Mouse (Mus musculus): ENCODE measurements around the gene Mlh3. TPM values are rescaled to one million over a fixed set of nuclear protein-coding genes. Genes with fewer than 3 reads are reported as not detected.

Gene Mlh3
- polyA plus RNA-seq, 1 experiment from 2014 or later: 2.1 TPM

GRCm38 (mm10) chr12:85227227-85227626 lies 43.2 kb downstream of the Mlh3 start:
- peaks cover 47% of the 10 kb centered on the region for H3K36me3 ChIP-seq (replicated peaks)
- H3K4me1 ChIP-seq (replicated peaks): no peaks in the 10 kb centered on the region
- no peak overlapping the region for H3K4me3 ChIP-seq (replicated peaks)
- no peaks in the 10 kb centered on the region for H3K9me3 ChIP-seq (replicated peaks)
- H3K9ac ChIP-seq: no peak overlapping the region
- H3K4me2 ChIP-seq: no peak overlapping the region
- no peak for ATAC-seq (ENCODE audit: insufficient read depth)
- H3K27me3 ChIP-seq: no peaks in the 10 kb centered on the region
- no peak overlapping the region for H3K27ac ChIP-seq (replicated peaks)
- 72% methylated on average over 7 of the region's 7 CpGs for WGBS (ENCODE audit: insufficient replicate concordance)

DNA sequence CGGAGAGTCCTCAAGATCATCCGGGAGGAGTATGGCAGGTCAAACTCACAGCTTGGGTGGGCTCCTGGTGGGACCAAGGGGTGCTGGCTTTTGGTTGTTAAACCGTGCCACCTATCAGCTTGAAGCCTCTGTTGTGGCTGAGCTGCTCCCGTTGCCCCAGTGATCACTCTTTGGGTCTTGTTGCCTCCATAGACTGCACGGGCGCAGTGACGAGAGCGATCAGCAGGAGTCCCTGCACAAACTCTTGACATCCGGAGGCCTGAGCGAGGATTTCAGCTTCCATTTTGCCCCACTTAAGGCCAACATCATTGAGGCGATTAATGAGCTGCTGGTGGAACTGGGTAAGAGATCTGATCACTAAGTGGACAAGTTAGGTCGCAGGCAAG lies 50.5 kb downstream of the Mlh3 start:
- peak overlapping the region; percentile 91 for H3K4me2 ChIP-seq
- H3K27ac ChIP-seq (replicated peaks): peak overlapping the region; percentile 81
- H3K9ac ChIP-seq: peak overlapping the region; percentile 84
- no peak for ATAC-seq (ENCODE audit: insufficient read depth)
- peaks cover 41% of the 10 kb centered on the region for H3K36me3 ChIP-seq (replicated peaks)
- H3K27me3 ChIP-seq: no peaks in the 10 kb centered on the region
- H3K9me3 ChIP-seq (replicated peaks): no peaks in the 10 kb centered on the region
- peak overlapping the region; percentile 97 for H3K4me3 ChIP-seq (replicated peaks)
- H3K4me1 ChIP-seq (replicated peaks): peaks cover 27% of the 10 kb centered on the region
- WGBS (ENCODE audit: insufficient replicate concordance): 2% methylated on average over 12 of the region's 12 CpGs

DNA sequence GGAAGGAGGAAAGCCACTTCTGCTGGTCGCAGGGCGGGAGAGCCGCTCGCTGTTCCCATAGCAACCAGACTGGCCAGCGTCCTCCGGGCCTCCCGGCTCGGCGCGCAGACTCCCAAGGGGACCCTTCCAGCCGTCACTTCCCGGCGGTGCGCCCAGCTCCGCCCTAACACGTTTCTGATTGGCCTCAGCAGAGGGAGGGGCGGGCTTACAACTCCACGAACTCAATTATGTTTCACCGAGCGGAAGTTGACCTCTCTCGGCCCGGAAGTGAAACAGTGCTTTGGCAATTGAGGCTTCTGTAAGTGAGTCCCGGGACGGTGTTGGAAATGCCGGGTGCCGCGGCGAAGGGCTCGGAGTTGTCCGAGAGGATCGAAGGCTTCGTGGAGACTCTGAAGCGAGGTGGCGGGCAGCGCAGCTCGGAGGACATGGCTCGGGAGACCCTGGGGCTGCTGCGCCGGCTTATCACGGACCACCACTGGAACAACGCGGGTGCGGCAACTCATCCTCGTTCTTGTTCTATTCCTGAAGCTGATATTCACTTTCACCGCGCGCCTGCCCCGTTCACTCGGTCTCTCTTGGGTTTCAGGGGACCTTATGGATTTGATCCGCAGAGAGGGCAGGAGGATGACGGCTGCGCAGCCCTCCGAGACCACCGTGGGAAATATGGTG lies 51.0 kb downstream of the Mlh3 start, which contains the start of gene Eif2b2:
Eif2b2 (plus strand) TSS at position 246 of the 669 bp plus-strand sequence.
- under 1% methylated on average over 54 of the region's 54 CpGs for WGBS (ENCODE audit: insufficient replicate concordance)
- Histone ChIP-seq H3K4me3 (replicated peaks) (peak within 1 kb of the TSS; percentile 97), H3K27ac (replicated peaks) (peak within 1 kb of the TSS; percentile 81), H3K27me3 (no peaks in the 10 kb centered on the region), H3K9ac (peak within 1 kb of the TSS; percentile 84), H3K4me1 (replicated peaks) (peaks cover 27% of the 10 kb centered on the region), H3K36me3 (replicated peaks) (peaks cover 36% of the 10 kb centered on the region), H3K4me2 (peak within 1 kb of the TSS; percentile 91), H3K9me3 (replicated peaks) (no peaks in the 10 kb centered on the region)
- peak; percentile 100 for ATAC-seq (ENCODE audit: insufficient read depth)

DNA sequence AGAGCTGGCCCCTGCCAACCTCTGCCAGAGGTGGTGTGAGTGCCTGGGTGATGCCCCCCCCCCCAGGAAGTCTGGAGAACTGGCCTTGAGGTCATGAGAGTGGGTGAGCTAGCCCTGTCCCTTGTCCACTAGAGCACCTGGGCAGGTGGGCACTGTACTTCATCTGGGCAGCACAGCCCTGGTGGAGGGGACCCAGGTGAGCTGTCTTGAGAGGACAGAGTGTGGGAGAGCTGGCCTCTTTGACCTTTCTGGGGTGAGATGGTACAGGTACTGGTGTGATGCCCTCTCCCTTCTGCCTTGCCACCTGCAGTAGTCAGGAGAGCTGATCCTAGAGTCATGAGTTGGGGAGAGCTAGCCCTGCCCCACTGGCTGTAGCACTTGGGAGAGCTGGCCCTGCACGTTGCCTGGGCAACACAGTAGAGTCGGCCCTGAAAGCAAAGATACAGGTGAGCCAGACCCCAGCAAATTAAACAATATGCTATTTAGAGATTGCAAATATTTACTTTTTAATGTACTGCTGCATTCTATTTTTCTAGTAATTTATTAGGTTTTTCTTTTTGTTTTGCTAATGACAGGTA lies 52.6 kb downstream of the Mlh3 start:
- WGBS (ENCODE audit: insufficient replicate concordance): 57% methylated on average over 2 of the region's 2 CpGs
- H3K4me2 ChIP-seq: no peak overlapping the region
- H3K4me3 ChIP-seq (replicated peaks): no peak overlapping the region
- H3K27me3 ChIP-seq: no peaks in the 10 kb centered on the region
- peaks cover 27% of the 10 kb centered on the region for H3K4me1 ChIP-seq (replicated peaks)
- H3K9ac ChIP-seq: no peak overlapping the region
- no peak overlapping the region for H3K27ac ChIP-seq (replicated peaks)
- peaks cover 21% of the 10 kb centered on the region for H3K36me3 ChIP-seq (replicated peaks)
- no peak for ATAC-seq (ENCODE audit: insufficient read depth)
- H3K9me3 ChIP-seq (replicated peaks): no peaks in the 10 kb centered on the region

- Histone ChIP-seq H3K36me3 (replicated peaks) (no peaks in the 10 kb centered on the region), H3K4me1 (replicated peaks) (peaks cover 12% of the 10 kb centered on the region), H3K27ac (replicated peaks) (no peak overlapping the region), H3K4me3 (replicated peaks) (no peak overlapping the region), H3K9ac (no peak overlapping the region), H3K9me3 (replicated peaks) (no peaks in the 10 kb centered on the region), H3K27me3 (no peaks in the 10 kb centered on the region), H3K4me2 (no peak overlapping the region)
- 70% methylated on average over 5 of the region's 5 CpGs for WGBS (ENCODE audit: insufficient replicate concordance)
- ATAC-seq (ENCODE audit: insufficient read depth): no peak
Measured at GRCm38 (mm10) chr12:85215031-85215430, 55.4 kb downstream of the Mlh3 start.

- Histone ChIP-seq H3K27me3 (peaks cover 4% of the 10 kb centered on the region; the same call in 1 of the 2 replicates), H3K4me2 (no peak overlapping the region), H3K27ac (replicated peaks) (no peak overlapping the region), H3K4me3 (replicated peaks) (no peak overlapping the region), H3K9ac (no peak overlapping the region), H3K9me3 (replicated peaks) (no peaks in the 10 kb centered on the region), H3K4me1 (replicated peaks) (no peaks in the 10 kb centered on the region), H3K36me3 (replicated peaks) (no peaks in the 10 kb centered on the region)
- WGBS (ENCODE audit: insufficient replicate concordance): 15% methylated on average over 7 of the region's 7 CpGs
- no peak for ATAC-seq (ENCODE audit: insufficient read depth)
Measured at GRCm38 (mm10) chr12:85208687-85209199, 61.7 kb downstream of the Mlh3 start.

- ATAC-seq (ENCODE audit: insufficient read depth): no peak
- H3K36me3 ChIP-seq (replicated peaks): no peaks in the 10 kb centered on the region
- WGBS (ENCODE audit: insufficient replicate concordance): 74% methylated on average over 10 of the region's 10 CpGs
- H3K4me2 ChIP-seq: no peak overlapping the region
- no peak overlapping the region for H3K9ac ChIP-seq
- no peaks in the 10 kb centered on the region for H3K4me1 ChIP-seq (replicated peaks)
- H3K27ac ChIP-seq (replicated peaks): no peak overlapping the region
- H3K9me3 ChIP-seq (replicated peaks): no peaks in the 10 kb centered on the region
- peaks cover 4% of the 10 kb centered on the region; the same call in 1 of the 2 replicates for H3K27me3 ChIP-seq
- H3K4me3 ChIP-seq (replicated peaks): no peak overlapping the region
Measured at GRCm38 (mm10) chr12:85205425-85205824, 65.0 kb downstream of the Mlh3 start.

DNA sequence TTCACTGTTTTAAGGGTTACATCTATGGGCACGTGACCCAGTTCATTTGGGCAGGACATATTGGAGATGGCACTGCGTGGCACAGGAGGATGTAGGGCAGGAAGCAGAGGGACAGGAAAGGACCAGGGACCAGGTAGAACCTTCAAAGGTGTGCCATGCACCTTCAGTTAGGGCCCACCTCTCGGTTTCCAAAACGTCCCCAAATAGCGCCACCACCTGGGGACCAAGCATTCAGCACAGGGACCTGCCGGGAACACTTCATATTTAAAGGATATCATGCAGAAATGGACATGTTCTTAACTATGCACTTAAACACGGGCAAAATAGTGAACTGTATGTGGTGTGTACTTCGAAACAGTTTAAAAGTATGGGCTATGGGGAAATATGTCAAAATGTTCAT lies 66.3 kb downstream of the Mlh3 start:
- Histone ChIP-seq H3K9ac (no peak overlapping the region), H3K4me2 (no peak overlapping the region), H3K4me3 (replicated peaks) (no peak overlapping the region), H3K27ac (replicated peaks) (no peak overlapping the region), H3K9me3 (replicated peaks) (no peaks in the 10 kb centered on the region), H3K27me3 (peaks cover 4% of the 10 kb centered on the region; the same call in 1 of the 2 replicates), H3K4me1 (replicated peaks) (no peaks in the 10 kb centered on the region), H3K36me3 (replicated peaks) (no peaks in the 10 kb centered on the region)
- 44% methylated on average over 8 of the region's 8 CpGs for WGBS (ENCODE audit: insufficient replicate concordance)
- no peak for ATAC-seq (ENCODE audit: insufficient read depth)

DNA sequence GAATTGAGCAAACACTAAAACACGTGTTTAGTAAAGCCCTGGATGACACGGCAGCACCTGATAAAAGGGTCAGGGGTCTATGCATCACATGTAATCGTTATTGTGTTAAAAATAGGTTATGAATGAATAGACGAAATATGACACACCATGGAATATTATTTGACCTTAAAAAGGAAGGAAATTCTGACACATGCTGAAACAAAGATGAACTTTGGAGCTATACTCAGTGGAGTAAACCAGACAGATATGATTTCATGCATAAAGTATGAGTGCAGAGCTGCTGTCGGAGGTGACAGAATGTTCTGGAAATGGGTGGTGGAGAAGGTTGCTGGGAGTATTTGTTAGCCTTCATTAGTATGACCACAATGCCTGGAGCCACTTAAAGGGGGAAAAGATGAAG lies 66.7 kb downstream of the Mlh3 start:
- Histone ChIP-seq H3K36me3 (replicated peaks) (no peaks in the 10 kb centered on the region), H3K4me1 (replicated peaks) (no peaks in the 10 kb centered on the region), H3K4me2 (no peak overlapping the region), H3K4me3 (replicated peaks) (no peak overlapping the region), H3K27ac (replicated peaks) (no peak overlapping the region), H3K9me3 (replicated peaks) (no peaks in the 10 kb centered on the region), H3K27me3 (peaks cover 3% of the 10 kb centered on the region; the same call in 1 of the 2 replicates), H3K9ac (no peak overlapping the region)
- ATAC-seq (ENCODE audit: insufficient read depth): no peak
- WGBS (ENCODE audit: insufficient replicate concordance): 54% methylated on average over 5 of the region's 5 CpGs

DNA sequence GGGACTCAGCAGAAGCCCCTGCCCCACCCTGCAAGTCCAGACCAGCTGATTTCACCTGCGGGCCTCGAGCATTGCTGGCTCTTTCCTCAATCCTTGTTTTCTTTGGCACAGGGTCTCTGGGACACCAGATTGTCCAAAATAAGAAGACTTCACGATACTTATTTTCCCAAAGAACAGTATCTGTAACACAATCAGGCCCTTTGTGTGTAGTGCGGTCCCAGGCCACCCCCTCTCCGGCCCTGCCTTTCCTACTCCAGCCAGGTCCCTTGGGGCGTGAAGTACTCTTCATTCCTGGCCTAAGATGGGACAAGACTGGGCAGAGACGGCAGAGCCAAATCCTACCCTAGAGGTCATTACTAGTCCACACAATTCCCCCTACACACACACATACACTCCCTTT lies 68.2 kb downstream of the Mlh3 start:
- Histone ChIP-seq H3K9me3 (replicated peaks) (no peaks in the 10 kb centered on the region), H3K9ac (no peak overlapping the region), H3K36me3 (replicated peaks) (no peaks in the 10 kb centered on the region), H3K27ac (replicated peaks) (no peak overlapping the region), H3K27me3 (no peaks in the 10 kb centered on the region), H3K4me3 (replicated peaks) (no peak overlapping the region), H3K4me2 (no peak overlapping the region), H3K4me1 (replicated peaks) (no peaks in the 10 kb centered on the region)
- 71% methylated on average over 7 of the region's 7 CpGs for WGBS (ENCODE audit: insufficient replicate concordance)
- ATAC-seq (ENCODE audit: insufficient read depth): no peak

DNA sequence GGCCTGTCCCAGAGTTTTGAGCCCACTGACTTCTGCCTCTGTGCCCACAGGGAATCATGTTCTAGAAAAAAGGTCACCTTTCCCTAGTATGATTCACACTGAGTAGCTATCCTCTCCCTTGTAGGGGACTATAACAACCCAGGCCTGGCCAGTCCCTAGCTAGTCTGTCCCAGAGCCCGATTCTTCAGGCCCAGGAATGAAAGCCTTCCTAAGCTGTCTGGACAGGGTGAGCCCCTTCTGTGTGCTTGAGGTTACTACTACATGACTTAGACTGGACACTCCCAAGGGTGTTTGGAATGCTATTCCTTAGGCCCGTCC lies 68.6 kb downstream of the Mlh3 start:
- H3K27ac ChIP-seq (replicated peaks): no peak overlapping the region
- 47% methylated on average over 2 of the region's 2 CpGs for WGBS (ENCODE audit: insufficient replicate concordance)

More for the DNA sequence above, 68.6 kb downstream of the Mlh3 start:
- Histone ChIP-seq H3K9ac (no peak overlapping the region), H3K36me3 (replicated peaks) (no peaks in the 10 kb centered on the region), H3K4me3 (replicated peaks) (no peak overlapping the region), H3K4me1 (replicated peaks) (no peaks in the 10 kb centered on the region), H3K9me3 (replicated peaks) (no peaks in the 10 kb centered on the region), H3K4me2 (no peak overlapping the region), H3K27me3 (no peaks in the 10 kb centered on the region)
- no peak for ATAC-seq (ENCODE audit: insufficient read depth)

All from liver, embryonic 15.5 days (tissue).